Mouse (Mus musculus) myocyte (in vitro differentiated cells): ENCODE measurements around the gene Pofut1. TPM values are rescaled to one million over a fixed set of nuclear protein-coding genes. Genes with fewer than 3 reads are reported as not detected.

ENCODE experiments used
- H3K27me3 ChIP-seq: one replicate; pipeline ENCODE4 v1.6.1; 2011; ENCODE audit not compliant: control insufficient read depth, insufficient read depth, insufficient read length
- H3K36me3 ChIP-seq: one replicate; pipeline ENCODE4 v1.6.1; 2011; ENCODE audit not compliant: control insufficient read depth, insufficient read depth
- H3K4me2 ChIP-seq: one replicate; pipeline ENCODE4 v1.6.1; 2011; ENCODE audit warnings: low read depth, control low read depth
- H3K4me3 ChIP-seq: one replicate; pipeline ENCODE4 v1.5.1; 2011; ENCODE audit warnings: mild to moderate bottlenecking, control low read depth, moderate library complexity
- H3K79me2 ChIP-seq: one replicate; pipeline ENCODE4 v1.6.1; 2011; ENCODE audit not compliant: control insufficient read depth, insufficient read depth
- H3ac ChIP-seq: one replicate; pipeline ENCODE4 v1.6.1; 2011; ENCODE audit not compliant: control insufficient read depth, insufficient read length
- CEBPB ChIP-seq: IDR thresholded peaks from 2 replicates; pipeline ENCODE4 v1.6.1; 2011; ENCODE audit warnings: mild to moderate bottlenecking, moderate library complexity; ENCODE audit not compliant: poor library complexity, insufficient read depth, severe bottlenecking
- E2F4 ChIP-seq: IDR thresholded peaks from one replicate; pipeline ENCODE4 v1.6.1; 2011; ENCODE audit warnings: mild to moderate bottlenecking, control low read depth, moderate library complexity; ENCODE audit not compliant: insufficient read depth
- MAX ChIP-seq: IDR thresholded peaks from one replicate; pipeline ENCODE4 v1.6.1; 2011; ENCODE audit warnings: low read depth, mild to moderate bottlenecking, control low read depth
- MYOD1 ChIP-seq, 3 experiments: IDR thresholded peaks; one replicate each; pipeline ENCODE4 v1.6.1; 2011; ENCODE audit warnings: control low read depth in 2 of 3, low read depth in 2 of 3, mild to moderate bottlenecking in 2 of 3, moderate library complexity in 1 of 3; ENCODE audit not compliant: insufficient read length in 2 of 3, control insufficient read depth in 1 of 3
- MYOG ChIP-seq, 3 experiments: IDR thresholded peaks; one replicate each; pipeline ENCODE4 v1.6.1; 2011; ENCODE audit warnings: control low read depth in 2 of 3, low read depth in 2 of 3, mild to moderate bottlenecking in 2 of 3; ENCODE audit not compliant: insufficient read length in 2 of 3, control insufficient read depth in 1 of 3, insufficient read depth in 1 of 3
- POLR2A ChIP-seq: IDR thresholded peaks from one replicate; pipeline ENCODE4 v1.6.1; 2011; ENCODE audit warnings: low read depth, mild to moderate bottlenecking, control low read depth, moderate library complexity; ENCODE audit not compliant: insufficient read length
- POLR2AphosphoS2 ChIP-seq: IDR thresholded peaks from one replicate; pipeline ENCODE4 v1.6.1; 2011; ENCODE audit warnings: low read depth, control low read depth; ENCODE audit not compliant: insufficient read length
- REST ChIP-seq: IDR thresholded peaks from one replicate; pipeline ENCODE4 v1.6.1; 2011; ENCODE audit warnings: mild to moderate bottlenecking, control low read depth, moderate library complexity; ENCODE audit not compliant: insufficient read depth, insufficient read length
- SRF ChIP-seq: IDR thresholded peaks from one replicate; pipeline ENCODE4 v1.6.1; 2011; ENCODE audit warnings: low read depth; ENCODE audit not compliant: control insufficient read depth, insufficient read length
- TCF12 ChIP-seq: IDR thresholded peaks from one replicate; pipeline ENCODE4 v1.6.1; 2011; ENCODE audit warnings: mild to moderate bottlenecking, control low read depth; ENCODE audit not compliant: poor library complexity, insufficient read depth, severe bottlenecking
- TCF3 ChIP-seq: IDR thresholded peaks from one replicate; pipeline ENCODE4 v1.6.1; 2011; ENCODE audit warnings: low read depth, control low read depth; ENCODE audit not compliant: insufficient read length
- USF1 ChIP-seq: IDR thresholded peaks from one replicate; pipeline ENCODE4 v1.6.1; 2011; ENCODE audit warnings: low read depth, mild to moderate bottlenecking, control low read depth, moderate library complexity
- polyA plus RNA-seq: library from polyadenylated mRNA; unstranded; fragments of >200 nt; fragmentation: generic; extraction: Trizol; gene quantifications from one replicate; pipeline ENCODE4 v1.2.1, GENCODE M21; 2012; ENCODE audit warnings: missing spikeins

The Pofut1 gene
- polyA plus RNA-seq, 1 experiment, result 12.2 TPM

DNA sequence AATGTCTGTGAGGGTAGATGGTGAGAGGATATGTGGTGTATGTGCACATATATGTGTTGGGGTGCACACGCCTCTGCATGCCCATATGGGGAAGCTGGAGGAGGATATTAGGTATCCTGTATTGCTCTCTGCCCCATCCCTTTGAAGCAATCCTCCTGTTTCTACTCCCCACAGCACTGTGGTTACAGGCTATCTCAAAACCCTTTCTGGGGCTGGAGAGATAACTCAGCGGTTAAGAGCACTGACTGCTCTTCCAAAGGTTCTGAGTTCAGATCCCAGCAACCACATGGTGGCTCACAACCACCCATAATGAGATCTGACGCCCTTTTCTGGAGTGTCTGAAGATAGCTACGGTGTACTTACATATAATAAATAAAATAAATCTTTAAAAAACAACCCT lies 45.2 kb downstream of the Pofut1 start:
- no peaks in the 10 kb centered on the region for H3K36me3 ChIP-seq
- no peak overlapping the region for H3K4me3 ChIP-seq
- TF ChIP-seq TCF12, result no peak
- TF ChIP-seq MYOG (IDR thresholded peaks at IDR 0.05; ENCODE audit: control insufficient read depth in 1 of 3, insufficient read depth in 1 of 3, insufficient read length in 2 of 3, low read depth in 2 of 3), result no peak
- no peak for TF ChIP-seq USF1
- no peak for TF ChIP-seq TCF3
- no peak for TF ChIP-seq MYOD1 (IDR thresholded peaks at IDR 0.05; ENCODE audit: control insufficient read depth in 1 of 3, insufficient read length in 2 of 3, low read depth in 2 of 3)
- TF ChIP-seq MAX, result no peak
- no peak for TF ChIP-seq REST
- no peak for TF ChIP-seq E2F4
- TF ChIP-seq POLR2A, result no peak
- H3K27me3 ChIP-seq, result no peaks in the 10 kb centered on the region
- H3K4me2 ChIP-seq, result no peak overlapping the region
- H3K79me2 ChIP-seq, result peaks cover 1% of the 10 kb centered on the region
- no peak overlapping the region for H3ac ChIP-seq

DNA sequence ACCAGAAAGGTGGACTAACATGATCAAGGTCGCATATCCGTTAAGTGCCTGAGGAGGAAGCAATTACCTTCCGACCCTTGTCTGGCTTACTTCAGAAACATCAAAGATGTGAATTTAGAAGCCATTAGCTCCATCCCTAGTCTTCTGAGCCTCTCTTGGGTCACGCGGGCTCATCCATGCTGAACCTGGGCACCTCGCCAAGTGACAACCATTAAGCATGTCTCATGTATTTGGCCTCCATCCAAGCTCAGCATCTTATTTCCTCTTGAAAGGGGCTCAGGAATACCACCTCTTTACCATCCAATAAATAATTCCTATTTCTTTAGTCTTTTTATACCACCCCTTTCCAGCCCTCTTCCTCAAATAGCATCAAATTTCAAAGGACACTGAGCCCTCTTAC lies 46.5 kb downstream of the Pofut1 start:
- H3K4me3 ChIP-seq, result no peak overlapping the region
- no peak overlapping the region for H3K4me2 ChIP-seq
- no peak overlapping the region for H3ac ChIP-seq
- no peak for TF ChIP-seq POLR2AphosphoS2
- TF ChIP-seq E2F4, result no peak
- H3K36me3 ChIP-seq, result no peaks in the 10 kb centered on the region
- no peaks in the 10 kb centered on the region for H3K27me3 ChIP-seq
- H3K79me2 ChIP-seq, result peaks cover 10% of the 10 kb centered on the region

DNA sequence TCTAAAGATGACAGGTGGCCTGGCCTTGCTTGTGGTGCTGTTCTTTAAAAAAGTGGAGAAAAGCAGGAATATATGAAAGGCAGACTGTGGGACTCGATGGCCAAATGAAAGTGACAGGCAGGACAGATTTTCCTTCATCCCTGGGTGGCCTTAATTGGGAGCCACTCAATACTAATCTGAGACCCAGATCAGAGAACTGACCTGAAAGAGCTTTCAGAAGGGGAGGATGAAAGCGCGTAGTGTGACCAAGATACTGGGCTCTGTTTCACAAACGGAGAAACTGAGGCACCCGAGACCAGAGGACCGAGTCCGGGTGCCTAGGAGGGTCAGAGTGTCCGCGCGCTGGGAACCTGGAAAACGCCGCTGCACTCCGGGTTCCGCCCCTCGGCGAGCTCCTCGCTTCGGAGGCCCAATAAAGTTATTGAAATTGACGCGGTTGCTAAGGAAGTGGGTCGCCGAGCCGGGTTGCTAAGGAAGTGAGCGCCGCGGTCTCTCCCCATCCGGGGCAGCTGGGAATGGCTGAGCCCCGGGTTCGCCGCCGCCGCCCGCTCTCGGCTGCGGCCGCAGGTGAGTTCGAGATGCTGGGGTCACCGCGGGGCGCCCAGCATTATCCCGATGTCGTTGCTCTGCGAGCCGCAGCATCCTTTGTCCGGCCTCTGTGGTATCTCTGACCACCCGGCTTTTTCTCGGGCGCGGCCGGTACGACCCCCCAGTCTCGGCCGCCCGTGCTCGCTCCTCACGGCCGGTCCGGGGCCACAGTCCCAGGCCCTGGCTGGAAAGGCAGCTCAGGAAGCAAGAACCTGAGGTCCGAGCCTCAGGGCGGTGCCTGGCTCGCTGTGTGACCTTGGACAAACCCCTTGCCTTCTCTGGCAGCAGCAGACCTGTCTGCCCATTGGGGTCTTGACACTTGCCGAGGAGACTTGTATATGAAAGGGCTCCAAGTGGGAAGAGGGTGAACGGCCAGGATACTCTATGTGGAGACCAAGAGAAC lies 49.9 kb downstream of the Pofut1 start, which contains the start of gene Kif3b:
Kif3b (plus strand) TSS at position 476 of the 991 bp plus-strand sequence.
- peak within 1 kb of the TSS; percentile 56 for H3K4me3 ChIP-seq
- H3ac ChIP-seq, result peak within 1 kb of the TSS; percentile 37
- no peak for TF ChIP-seq MAX
- TF ChIP-seq POLR2A, result peak; percentile 45
- no peak for TF ChIP-seq TCF12
- peak in 1 of 3 experiments; percentile 54 for TF ChIP-seq MYOG (IDR thresholded peaks at IDR 0.05; ENCODE audit: control insufficient read depth in 1 of 3, insufficient read depth in 1 of 3, insufficient read length in 2 of 3, low read depth in 2 of 3)
- TF ChIP-seq USF1, result no peak
- peak; percentile 12 for TF ChIP-seq E2F4
- no peaks in the 10 kb centered on the region for H3K36me3 ChIP-seq
- peak within 1 kb of the TSS; percentile 92 for H3K4me2 ChIP-seq
- no peaks in the 10 kb centered on the region for H3K27me3 ChIP-seq
- H3K79me2 ChIP-seq, result peaks cover 38% of the 10 kb centered on the region

DNA sequence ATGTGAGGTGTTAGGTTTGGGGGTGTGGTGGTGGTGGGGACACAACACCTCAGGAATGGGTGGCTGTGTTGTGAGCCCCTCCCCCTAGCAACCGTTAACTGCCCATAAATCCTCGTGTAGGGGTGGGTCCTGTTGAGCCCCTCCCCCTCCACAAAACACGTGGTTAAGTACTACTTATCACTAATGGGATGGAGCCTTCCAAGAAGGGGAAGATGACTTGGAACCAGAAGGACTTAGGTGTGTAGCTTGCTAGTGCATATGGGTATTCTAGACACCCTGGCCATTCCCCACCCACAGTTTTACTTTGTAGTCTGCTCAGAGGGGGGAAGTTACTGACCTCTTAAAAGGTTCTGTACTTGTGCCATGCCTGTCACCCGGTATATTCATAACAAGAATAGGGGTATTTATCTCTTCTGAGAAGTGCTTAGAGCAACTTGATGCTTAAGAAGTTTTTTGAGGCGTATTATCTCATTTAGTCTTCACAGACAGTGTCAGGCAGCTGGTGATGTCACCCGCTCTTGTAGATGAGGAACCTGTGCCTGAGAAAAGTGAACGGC lies 51.0 kb downstream of the Pofut1 start:
- Histone ChIP-seq H3K79me2 (peaks cover 46% of the 10 kb centered on the region), H3ac (no peak overlapping the region), H3K36me3 (no peaks in the 10 kb centered on the region), H3K27me3 (no peaks in the 10 kb centered on the region), H3K4me2 (peak overlapping the region; percentile 92), H3K4me3 (peak overlapping the region; percentile 56)
- TF ChIP-seq CEBPB, result no peak

- Histone ChIP-seq H3K4me3 (no peak overlapping the region), H3K27me3 (no peaks in the 10 kb centered on the region), H3K79me2 (peaks cover 50% of the 10 kb centered on the region), H3K36me3 (no peaks in the 10 kb centered on the region), H3ac (no peak overlapping the region), H3K4me2 (no peak overlapping the region)
- TF ChIP-seq POLR2AphosphoS2 (no peak), E2F4 (no peak), CEBPB (no peak), TCF3 (no peak), MYOG (IDR thresholded peaks at IDR 0.05; ENCODE audit: control insufficient read depth in 1 of 3, insufficient read depth in 1 of 3, insufficient read length in 2 of 3, low read depth in 2 of 3) (no peak), TCF12 (no peak), SRF (no peak), MYOD1 (IDR thresholded peaks at IDR 0.05; ENCODE audit: control insufficient read depth in 1 of 3, insufficient read length in 2 of 3, low read depth in 2 of 3) (no peak), MAX (no peak), USF1 (no peak), POLR2A (no peak), REST (no peak)
Measured at GRCm38 (mm10) chr2:153295196-153295595, 53.9 kb downstream of the Pofut1 start.
